Mouse (Mus musculus) c-Kit-positive CD71-positive TER-119-positive erythroid progenitor cells, embryonic 14.5 days (primary cell): ENCODE measurements around the gene Lin28b.
A peak's percentile ranks its signal among the peaks of the same experiment; 100 is the strongest.
"Not testable (repeated sequence)": the region's sequence is repeated elsewhere in the genome, so short reads cannot be mapped to it uniquely, and the experiment has no call there.

Experiments used
- DNase-seq: peaks from one replicate; pipeline ENCODE4 v3.0.0-alpha.2; 2013; ENCODE audit warnings: low spot score

Gene Lin28b

DNA sequence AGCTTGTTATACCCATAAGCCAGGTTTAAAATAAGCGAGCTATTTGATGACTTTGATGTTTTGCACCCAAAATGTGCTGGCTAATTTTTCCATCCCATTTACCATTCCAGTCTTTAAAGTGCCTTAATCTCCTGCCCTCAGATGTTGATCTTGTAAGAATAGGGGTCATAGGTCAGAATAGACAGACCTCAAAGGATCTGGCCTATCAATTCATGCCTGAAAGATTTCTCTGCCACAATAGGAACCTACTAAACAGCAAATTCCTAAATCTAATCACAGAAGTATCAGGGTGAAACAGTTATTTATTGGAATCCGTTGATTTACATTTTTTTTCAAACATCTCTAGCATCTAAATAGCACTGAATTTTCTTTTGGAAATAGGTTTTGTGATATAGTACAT lies 74.5 kb downstream of the Lin28b start:
- DNase-seq, result no peak

DNA sequence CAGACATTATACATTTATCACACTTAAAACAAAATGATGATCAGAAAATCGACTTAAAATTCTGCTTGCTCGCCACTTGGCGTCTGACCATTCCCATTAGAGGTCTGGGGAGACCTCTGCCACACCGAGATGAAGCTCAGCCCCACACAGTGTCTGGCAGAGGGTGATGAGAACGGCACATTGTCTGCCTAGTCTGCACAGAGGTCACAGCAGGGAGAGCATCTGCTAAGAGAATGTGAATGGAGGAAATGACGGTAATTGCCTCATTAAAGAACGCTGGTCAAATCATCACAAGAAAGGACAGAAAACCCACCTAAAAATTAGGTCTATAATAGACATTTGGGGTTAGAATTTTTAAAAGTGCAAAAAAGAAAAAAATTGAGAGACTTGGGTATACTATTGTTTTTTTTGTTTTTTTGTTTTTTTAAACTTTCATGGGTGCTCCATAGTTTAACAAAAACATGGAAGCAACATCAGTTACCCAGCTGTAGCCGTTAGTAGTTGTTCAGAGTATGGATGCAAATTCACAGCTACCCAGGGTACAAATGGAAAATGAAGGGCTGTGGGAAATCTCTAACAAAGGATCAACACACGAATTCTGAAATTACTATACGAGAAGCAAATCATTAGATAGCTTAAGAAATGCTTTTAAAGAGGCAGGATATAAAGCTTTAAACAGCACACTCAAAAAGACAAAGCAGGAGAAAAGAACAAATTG lies 75.4 kb downstream of the Lin28b start:
- no peak for DNase-seq

DNA sequence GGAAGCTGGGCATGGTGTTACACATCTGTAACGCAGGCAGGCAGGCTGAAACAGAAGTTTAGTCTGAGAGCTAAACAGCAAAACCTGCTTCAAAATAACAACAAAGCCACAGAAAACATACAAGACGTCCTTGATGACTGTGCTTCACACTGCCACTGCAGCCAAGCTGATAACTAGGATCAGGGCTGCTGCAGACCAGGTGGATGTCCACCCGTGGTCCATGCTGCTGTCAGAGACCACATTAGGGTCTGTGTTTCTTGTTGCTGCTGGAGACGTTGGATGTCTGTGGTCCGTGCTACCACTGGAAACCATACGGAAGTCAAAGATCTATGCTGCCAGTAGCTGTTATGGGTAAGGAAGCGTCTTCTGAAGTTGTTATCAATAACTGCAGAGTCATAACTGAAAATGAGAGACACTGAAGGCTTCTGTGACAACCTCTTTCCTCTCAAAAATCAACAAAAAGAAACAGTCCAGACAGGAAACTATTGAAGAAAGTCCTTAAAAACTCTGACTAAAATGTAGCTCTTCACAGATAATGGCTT lies 86.4 kb downstream of the Lin28b start:
- DNase-seq, result peak; percentile 34

DNA sequence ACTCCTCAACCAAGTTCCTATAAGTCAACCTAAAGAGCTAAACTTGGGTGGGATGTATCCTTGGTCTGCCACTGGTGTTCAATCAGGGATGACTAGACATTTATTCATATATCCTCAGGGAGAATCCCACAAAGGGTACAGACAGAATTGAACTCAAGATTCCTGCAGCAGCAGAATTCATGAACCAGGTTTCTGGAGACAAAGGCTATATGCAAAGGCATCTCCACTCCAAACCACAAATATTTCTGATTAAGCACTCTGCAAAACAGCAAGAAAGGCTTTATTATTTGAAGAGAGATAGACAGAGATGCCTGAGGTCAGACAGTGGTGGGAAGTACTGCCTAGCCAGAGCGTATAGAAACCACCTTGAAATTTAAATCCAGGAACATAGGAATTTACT lies 88.0 kb downstream of the Lin28b start:
- no peak for DNase-seq

DNA sequence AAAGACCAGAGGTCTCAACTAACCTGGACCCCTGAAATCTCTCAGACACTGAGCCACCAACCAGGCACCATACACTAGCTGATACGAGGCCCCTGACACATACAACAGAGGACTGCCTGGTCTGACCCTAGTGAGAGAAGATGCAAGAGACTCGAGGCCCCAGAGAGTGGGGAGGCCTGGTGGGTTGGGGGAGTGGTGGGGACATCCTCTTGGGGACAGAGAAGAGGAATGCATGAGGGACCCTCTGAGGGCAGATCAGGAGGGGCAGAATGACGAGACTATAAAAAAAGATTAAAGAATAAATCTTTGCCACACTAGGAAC lies 103.6 kb downstream of the Lin28b start:
- DNase-seq, result no peak

DNA sequence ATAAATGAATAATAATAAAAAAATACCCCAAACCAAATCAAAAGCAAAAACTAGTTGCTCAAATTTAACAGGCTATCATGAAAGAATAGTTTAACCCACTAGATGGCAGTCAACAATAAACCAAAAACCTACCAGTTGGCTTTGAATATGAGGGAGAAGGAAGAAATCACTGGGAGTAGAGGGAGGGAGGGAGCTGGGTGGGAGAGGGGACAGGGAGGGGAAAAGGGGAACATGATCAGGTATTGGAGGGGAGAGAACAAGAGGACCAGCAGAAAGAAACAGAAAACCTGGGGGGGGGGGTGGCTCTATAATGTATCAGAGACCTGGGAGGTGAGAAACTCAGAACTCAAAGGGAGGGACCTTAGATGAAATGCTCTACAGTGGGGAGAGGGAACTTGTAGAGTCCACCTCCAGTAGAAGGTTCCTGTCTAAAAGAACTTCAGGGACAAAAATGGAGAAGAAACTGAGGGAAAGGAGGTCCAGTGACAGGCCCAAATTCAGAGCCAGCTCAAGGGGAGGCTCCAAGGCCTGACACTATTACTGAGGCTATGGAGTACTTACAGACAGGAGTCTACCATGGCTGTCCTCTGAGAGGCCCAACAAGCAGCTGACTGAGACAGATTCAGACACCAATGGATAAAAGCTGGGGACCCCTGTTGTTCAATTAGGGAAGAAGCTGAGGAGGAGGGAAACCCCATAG lies 104.1 kb downstream of the Lin28b start:
- no peak for DNase-seq

DNA sequence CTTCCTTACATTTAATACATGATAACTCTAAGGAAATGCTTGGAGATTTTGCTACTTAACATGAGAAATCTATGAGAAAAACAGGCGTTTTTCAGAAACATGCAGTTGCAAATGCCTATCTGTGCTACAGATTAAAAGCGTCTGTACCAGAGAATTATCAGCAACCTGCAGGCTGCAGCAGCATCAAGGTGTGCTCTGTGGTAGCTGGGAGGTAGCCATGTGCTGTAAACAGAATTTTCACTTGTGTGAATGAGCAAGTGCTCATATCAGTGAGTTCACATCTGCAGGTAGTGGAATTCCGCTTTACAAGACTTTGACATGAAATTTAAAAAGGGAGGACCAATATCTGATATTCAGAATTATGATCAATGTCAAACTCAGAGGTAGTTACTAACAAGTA lies 107.9 kb downstream of the Lin28b start:
- no peak for DNase-seq

DNA sequence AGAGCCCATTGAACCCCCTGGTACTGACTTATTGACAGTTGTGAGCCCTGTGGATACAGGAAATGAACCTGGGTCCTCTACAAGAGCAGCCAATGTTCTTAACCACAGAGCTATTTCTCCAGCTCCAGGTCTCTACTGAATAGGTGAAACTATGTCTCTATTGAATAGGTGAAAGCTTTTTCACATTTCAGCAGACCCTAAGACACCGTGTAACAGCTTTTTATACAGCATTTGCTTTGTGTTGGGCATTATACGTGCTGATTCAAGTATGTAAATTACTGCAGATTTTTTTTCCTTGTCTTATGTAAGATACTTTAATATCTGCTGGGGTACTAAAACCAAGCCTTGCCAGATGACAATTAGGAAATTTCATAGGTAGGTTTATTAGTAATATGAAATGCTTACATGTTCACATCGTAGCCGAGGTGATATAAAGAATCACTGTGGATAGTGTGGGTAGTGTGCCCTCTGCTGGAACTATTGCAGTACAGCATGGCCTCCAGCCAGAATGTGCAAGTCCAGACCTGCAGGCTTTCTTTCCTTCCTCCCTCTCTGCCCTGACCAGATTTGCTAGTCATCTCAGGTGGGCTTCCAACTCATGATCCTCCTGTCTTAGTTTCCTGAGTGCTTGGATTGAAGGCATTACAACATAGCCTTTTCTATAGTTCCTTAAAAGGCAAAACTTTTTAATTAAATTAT lies 113.1 kb downstream of the Lin28b start:
- DNase-seq, result peak; percentile 47

DNA sequence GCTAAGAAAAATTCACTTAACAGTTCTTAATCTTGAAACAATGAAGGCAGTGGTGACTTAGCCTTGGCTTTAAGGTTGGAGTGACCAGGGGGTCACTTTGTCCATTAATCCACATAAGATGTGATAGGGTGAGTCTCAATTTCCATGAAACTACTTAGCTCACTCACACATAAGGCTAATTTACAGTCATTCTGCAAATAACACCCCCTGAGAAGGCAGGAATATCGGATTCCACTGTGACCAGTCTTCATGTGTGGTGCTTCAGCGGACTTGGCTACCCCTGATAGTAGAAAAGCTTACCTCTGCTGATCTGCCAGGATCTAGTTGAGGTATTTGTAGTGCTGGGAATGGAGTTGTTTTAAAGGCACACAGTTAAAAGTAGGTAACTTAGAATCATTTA lies 115.7 kb downstream of the Lin28b start:
- no peak for DNase-seq

DNA sequence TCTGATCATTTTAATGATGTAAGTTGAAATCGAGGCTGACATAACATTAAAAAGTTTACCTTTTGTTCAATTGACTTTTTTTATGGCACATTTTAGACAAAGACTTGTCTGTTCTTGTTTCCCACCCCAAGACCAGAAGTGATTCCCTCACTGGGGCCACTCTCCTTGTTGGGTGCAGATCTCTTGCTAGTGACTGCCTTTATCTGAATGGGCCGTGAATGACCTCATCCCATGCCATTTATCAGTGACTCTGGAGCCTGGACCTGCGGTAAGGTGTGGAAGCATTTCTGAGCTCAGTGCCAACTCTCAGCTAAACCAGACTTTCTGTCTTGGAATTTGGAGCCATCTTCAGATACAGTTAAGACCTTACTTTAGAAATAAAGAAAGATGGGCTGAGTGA lies 116.6 kb downstream of the Lin28b start:
- no peak for DNase-seq

DNA sequence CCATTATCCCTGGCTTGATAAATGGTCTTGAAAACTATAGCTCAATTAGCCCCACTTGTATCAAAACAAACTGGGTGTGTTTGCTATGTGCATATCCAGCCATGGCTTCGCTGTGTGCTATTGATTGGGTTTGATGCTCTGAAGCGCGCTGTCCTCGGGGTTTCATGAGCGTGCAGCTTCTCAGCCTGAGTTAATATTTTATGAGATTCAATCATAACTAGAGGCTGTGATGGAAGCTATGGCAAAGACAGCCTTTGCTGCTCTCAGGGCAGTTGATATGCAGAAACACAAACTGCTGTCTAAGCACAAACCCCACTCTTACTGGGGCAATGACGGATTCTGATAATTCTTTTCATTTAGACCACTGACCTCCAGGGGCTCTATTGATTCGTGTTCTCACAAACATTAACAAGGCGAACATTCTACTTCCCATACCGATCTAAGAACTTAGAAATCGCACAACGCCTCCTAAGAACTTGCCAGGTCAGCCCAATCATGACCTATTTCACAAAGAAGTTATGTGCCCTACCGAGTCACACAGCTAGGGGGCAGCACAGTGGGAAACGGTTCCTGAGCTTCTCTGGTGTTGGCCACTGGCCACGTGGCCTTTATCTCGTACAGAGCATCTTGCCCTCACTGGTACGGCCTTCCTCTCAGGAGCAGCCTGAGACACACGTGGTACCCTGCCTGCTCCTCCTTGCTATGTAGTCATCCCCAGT lies 119.0 kb downstream of the Lin28b start:
- no peak for DNase-seq

DNA sequence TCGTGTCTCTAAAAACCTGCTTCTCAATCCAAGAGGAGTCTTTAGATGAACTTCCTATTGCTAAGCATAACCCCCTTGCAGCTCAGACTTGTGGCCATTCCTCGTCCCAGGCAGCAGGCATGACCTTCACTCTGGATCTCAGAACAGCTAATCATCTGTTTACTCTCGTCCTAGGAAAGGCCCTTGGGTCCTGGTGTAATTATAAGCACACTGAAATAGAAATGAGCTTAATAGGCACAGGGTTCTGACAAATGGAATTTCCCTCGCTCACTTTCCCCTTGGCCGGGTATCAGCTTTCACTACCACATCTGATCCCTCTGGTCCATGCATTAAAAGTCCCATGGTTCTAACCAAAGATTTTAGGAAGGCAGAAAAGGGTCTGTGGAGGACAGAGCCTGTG lies 122.8 kb downstream of the Lin28b start:
- no peak for DNase-seq

DNA sequence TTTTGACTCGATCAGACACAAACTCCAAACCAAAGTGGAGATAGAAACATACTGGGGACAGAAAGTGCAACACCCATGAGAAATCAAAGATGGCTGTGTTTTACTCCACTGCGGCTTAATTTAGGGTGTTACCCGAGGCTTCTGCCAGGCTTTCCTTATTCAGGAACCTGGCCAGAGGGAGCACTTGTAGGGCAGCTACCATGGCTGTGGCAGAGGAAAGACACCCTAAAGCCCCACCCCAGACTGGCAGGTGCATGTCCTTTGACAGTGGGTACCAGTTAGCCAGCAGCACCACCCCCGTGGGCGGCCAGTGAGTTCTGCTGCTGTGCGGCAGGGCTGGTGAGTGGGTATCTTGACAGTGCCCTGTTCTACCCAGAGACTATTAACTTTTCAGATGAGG lies 130.1 kb downstream of the Lin28b start:
- no peak for DNase-seq

DNA sequence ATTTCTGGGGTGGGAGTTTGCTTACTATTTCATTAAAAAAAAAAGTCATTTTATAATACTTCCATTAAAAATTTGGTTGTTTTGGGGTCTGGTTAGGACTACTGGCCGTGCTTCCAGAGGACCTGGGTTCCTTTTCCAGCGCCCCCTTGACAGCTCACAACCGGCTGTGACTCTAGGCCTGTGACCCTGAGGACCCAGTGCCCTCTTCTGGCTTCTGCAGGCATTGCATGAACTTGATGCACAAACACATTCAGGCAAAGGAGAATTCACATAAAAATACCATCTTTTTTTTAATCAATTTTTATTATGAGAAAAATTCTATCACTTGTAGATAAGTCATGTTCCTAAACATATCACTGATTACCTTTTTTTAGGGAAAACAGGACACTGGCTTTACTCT lies 138.1 kb downstream of the Lin28b start:
- DNase-seq, result not testable (repeated sequence)

DNA sequence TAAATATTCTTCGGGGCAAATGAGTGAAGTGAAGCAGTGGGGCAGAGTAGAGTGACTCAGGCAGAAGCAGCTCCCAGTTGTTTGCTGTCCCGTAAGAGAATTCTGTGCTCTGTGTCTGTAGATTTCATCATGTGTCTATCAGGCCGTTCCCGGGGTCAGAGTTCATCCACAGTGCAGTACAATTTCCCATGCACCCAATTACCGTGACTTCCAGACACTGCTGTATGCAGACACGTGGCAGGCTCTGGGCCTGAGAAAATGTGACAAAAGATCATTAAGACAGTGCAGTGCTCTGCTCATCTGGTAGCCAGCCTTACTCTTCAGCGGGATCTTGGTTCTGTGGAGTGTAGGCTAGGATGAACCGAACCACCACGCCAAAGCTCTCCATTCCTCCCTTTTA lies 141.0 kb downstream of the Lin28b start:
- no peak for DNase-seq

DNA sequence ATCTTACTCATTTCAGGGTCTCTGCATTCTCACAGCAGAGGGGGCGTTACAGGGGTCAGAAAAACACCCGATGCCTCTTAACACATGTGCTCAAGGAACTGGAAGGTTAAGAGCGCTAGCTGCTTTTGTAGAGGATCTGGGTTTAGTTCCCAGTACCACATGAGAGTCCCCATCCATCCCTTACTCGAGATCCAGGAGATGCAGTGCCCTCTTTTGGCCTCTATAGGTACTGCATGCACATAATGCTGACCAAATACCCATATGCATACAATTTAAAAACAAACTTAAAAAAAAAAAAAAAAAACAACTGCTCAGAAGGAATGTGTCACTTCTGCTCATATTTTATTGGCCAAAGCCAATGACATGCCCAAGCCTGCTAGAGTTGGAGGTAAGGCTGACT lies 141.8 kb downstream of the Lin28b start:
- peak; percentile 9 for DNase-seq

DNA sequence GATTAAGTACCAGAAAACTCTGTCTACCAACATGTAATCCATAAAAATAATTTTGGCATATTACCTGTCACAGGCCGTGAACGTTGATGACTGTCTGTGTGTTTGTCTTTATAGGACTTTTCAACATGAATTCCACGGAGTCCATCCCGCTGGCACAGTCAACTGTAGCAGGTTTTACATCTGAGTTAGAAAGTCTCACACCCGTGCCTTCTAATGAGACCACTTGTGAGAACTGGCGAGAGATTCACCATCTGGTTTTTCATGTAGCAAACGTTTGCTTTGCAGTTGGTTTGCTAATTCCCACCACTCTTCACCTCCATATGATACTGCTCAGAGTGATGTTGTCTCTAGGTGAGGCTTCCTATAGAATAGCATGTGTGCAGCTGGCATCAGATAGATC lies 147.1 kb downstream of the Lin28b start:
- no peak for DNase-seq

DNA sequence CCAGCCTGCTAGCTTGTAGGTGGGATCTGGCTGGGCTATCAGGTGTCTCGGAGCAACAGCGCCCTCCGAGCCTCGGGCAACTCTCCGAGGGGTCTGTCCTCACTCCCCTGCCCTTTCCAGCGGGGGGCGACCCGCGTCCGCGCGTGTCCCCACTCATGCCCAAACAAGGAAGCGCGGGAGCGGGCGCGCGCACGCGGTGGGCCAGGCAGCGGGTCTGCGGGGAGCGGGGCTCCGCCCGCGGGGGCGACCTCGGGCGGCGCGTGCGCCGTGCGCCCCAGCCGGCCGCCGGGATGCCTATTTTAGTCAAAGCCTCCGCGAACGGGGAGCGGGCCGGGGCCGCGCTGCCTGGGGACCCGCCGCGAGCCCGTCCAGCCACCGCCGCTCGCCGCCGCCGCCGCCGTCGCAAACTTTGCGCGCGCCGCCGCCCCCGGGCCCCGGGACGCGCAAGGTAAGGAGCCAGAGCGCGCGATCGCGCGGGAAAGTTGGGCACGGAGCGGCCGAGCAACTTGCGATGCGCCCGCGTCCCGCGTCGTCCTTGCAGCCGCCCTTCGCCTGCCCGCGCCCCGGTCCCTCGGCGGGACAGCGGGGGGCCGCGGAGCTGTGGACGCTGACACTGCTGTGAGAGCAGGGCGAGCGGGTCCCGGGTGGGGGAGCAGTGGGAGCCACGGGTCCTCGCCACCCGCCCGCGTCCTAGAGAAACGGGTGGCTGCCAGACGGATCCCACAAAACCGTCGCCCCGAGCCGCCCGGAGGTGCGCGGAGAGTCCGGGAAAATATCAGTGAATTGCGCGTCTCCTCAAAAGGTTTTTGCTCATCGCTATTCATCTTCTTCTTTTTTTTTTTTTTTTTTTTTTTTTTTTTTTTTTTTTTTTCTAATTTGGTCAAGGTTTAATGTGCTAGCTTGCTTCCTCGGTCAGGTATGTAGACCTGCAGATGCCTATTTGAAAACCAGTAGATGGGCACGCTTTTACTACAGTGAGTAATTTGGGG lies 150.5 kb downstream of the Lin28b start, which contains the start of gene Bves:
TSS of gene Bves (plus strand) at position 339 of the 989 bp plus-strand sequence.
- no peak for DNase-seq

DNA sequence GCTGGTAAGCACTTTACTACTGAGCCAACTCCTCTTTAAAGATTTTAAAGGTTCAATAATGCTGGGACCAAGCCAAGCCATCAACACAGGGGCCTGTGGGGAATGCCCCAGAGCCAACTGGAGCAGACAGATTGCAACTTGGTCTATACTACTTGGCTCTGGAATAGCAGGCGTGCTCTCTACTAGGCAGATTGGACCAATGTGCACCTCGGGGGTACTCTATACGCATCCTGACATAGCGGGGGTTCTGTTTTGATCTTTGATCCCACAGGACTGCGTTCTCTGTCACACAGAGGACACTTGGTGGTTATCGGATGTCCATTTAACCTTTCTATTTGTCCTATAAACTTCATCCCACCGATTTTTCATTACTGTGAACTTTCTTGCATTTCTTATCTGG lies 151.3 kb downstream of the Lin28b start:
- DNase-seq, result no peak

DNA sequence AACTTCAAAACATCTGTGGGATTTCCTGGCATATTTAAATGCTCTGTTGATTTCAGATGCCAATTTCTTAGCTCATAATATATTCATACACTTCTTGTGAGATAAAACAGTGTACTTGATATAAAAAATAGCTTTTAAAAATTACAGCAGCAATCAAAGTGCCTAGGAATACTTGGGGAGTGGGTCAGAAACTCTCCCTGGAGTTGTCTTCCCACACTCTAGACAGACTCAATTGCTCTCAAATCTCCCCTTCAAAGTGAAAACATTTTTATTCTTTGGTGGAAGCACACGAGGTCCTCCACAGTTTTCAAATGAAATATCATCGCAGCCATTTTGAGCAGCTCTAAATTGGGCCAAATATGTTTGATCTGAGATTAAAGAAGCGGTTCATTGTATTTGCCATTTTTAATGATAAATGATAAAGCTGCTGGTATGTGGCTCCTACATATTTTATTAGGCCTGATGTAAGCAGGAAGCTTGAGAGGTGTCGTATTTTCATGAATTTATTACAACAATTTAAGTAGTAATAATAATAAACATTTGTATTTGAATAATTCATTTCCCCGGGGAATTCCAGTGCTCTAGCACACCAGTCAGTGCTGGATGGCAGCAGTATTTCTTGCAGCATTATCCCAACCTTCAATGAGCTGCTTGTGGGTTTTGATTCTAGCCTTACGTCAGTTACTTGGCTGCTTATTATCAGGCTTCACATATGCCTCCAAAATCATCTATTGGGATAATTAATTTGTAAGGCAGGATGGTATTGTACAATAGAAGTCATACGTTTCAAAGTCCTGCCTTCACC lies 157.8 kb downstream of the Lin28b start:
- no peak for DNase-seq
